Mouse (Mus musculus): ENCODE data around the gene Pak6. TPM values are rescaled to one million over a fixed set of nuclear protein-coding genes. Genes with fewer than 3 reads are reported as not detected.

Pak6 gene
- 4.4 and 6.5 TPM in 2 replicates for polyA plus RNA-seq (2016; fragmentation: Nextera tagmentation; extraction: Ambion mirVana)

DNA sequence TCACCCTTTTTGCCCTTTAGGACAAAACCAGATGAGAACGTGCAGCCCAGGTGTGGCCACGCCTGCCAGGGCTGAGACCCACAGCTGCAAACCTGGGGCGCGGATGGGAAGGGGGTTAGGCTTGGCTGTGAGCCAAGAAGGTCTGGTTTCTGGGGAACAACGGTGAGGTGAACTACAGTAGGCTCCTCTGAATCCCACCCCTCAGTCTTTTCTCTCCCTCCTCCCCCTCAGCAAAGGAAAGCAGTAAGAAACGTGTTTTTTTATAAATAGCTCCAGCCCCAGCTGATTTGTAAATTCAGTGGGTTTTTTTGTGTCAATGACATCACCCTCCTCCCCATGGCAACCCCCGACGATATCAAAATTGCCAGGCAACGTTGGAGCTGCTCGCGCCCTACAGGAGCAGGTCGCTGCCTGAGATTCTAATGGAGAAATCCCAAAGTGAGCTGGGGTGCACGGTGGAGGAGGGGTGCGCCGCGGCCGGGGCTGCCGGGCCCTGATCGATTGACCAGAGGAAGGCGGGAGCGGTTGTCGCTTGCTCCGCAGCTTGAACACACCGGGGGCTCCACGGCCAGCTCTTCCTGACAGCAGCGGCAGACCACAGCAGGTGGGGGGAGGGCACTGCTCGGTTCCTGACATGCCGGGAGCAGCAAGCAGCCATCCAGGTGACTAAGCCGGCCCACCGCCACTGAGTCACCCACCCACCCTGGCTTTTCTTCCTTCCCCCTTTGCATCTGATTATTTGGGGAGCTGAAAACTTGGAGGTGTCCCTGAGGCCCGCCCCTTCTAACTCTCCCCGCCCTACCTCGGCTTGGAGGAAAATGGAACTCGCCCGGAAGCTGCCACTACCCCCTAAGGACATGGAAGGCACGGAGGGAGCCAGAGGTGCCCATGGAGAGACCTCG, at the start of gene Pak6:
Pak6 (plus strand) TSS at position 402 of the 902 bp plus-strand sequence.
- peak within 1 kb of the TSS; percentile 59 for H3K9ac ChIP-seq
- H3K4me1 ChIP-seq, result peaks cover 24% of the 10 kb centered on the region
- H3K4me3 ChIP-seq (replicated peaks), result peak within 1 kb of the TSS; percentile 51
- peak; percentile 54 for ATAC-seq (ENCODE audit: low FRiP score)
- H3K4me2 ChIP-seq, result peak within 1 kb of the TSS; percentile 87
- no peaks in the 10 kb centered on the region for H3K9me3 ChIP-seq
- WGBS, result 1% methylated on average over 37 of the region's 37 CpGs
- peak within 1 kb of the TSS; percentile 19; the same call in 1 of the 2 replicates for H3K27ac ChIP-seq
- no peaks in the 10 kb centered on the region for H3K36me3 ChIP-seq (replicated peaks)
- peaks cover 39% of the 10 kb centered on the region for H3K27me3 ChIP-seq

DNA sequence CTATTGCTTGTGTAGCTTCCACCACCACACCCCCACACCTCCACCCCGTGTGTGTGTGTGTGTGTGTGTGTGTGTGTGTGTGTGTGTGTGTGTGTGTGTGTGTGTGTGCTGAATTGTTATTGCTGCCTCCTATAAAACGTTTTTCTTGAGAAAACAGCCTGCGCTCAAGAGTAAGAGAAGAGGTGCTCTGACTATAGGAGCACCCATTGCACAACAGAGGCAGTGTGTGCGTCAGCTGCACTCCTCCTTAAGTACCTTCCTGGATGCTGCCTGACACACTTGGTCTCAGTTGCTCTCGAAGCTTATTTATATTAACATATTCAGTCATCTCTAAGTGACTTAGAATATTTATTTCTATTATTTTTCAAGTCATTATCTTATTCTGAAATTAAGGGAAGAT, 45.1 kb upstream of the Pak6 start:
- no peak overlapping the region for H3K9ac ChIP-seq
- H3K4me1 ChIP-seq, result no peaks in the 10 kb centered on the region
- no peak overlapping the region for H3K27ac ChIP-seq
- H3K27me3 ChIP-seq, result no peaks in the 10 kb centered on the region
- no peaks in the 10 kb centered on the region for H3K9me3 ChIP-seq
- H3K36me3 ChIP-seq (replicated peaks), result peaks cover 89% of the 10 kb centered on the region
- no peak overlapping the region for H3K4me2 ChIP-seq
- ATAC-seq (ENCODE audit: low FRiP score), result no peak
- no peak overlapping the region for H3K4me3 ChIP-seq (replicated peaks)
- 95% methylated on average over 5 of the region's 5 CpGs for WGBS

DNA sequence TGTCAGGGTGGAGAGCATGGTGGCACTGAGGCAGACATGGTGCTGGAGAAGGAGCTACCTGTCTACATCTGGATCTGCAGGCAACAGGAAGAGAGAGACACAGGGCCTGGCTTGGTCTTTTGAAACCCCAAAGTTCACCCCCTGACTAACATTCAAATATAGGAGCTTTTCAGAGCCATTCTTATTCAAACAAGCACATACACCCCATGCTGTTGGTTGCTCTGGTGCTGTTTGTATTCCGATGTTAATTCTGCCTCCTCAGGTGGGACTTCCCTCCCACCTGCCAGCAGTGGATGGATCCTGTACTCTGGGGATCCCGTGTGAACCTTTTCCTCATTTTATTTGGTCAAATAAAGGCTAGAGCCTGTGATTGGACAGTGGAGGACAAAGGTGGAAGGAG, 43.0 kb upstream of the Pak6 start:
- WGBS, result 83% methylated on average over 2 of the region's 2 CpGs
- Histone ChIP-seq H3K27me3 (no peaks in the 10 kb centered on the region), H3K27ac (no peak overlapping the region), H3K9me3 (no peaks in the 10 kb centered on the region), H3K36me3 (replicated peaks) (peaks cover 85% of the 10 kb centered on the region), H3K4me3 (replicated peaks) (no peak overlapping the region), H3K9ac (no peak overlapping the region), H3K4me1 (no peaks in the 10 kb centered on the region), H3K4me2 (no peak overlapping the region)
- ATAC-seq (ENCODE audit: low FRiP score), result no peak

DNA sequence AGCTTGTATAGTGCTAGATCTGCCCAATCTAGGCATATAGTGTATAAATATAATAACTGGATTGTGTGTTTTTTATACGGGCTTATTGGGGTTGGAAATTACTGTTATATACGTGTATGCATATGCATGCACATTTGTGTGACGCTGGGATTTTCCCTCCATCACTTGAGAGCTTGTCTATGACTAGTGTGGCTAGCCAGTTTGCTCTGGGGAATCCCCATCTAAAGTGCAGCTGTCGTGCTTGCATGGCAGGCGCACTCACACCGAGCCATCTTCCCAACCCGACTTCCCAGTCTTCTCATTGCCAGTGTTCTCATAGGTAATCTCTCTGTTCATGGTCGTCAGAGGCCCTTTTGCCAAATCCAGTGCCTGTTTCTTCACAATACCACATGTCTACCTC, 42.5 kb upstream of the Pak6 start:
- ATAC-seq (ENCODE audit: low FRiP score), result no peak
- WGBS, result 89% methylated on average over 8 of the region's 8 CpGs
- H3K36me3 ChIP-seq (replicated peaks), result peaks cover 81% of the 10 kb centered on the region

DNA sequence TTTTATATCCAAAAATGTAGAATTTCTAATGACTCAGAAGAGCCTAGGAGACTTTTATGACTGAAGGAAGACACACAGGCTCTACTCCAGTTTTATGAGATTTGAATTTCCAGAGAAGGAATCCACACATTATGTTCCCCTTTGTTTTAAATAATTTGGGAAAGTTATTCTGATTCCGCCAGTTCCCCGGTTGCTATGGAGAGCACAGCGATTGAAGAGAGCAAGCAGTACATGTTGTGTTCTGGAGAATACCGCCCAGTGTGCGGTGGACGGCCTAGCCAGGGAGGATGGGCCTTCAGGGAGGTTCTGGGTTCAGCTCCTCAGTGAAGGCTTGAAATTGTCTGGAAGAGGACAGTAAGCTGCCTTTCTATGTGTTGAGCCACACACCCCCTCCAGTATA, 33.8 kb upstream of the Pak6 start:
- WGBS, result 93% methylated on average over 6 of the region's 6 CpGs
- peaks cover 88% of the 10 kb centered on the region for H3K36me3 ChIP-seq (replicated peaks)
- H3K4me2 ChIP-seq, result no peak overlapping the region
- no peaks in the 10 kb centered on the region for H3K4me1 ChIP-seq
- no peaks in the 10 kb centered on the region for H3K9me3 ChIP-seq
- H3K9ac ChIP-seq, result no peak overlapping the region
- no peak overlapping the region for H3K4me3 ChIP-seq (replicated peaks)
- ATAC-seq (ENCODE audit: low FRiP score), result no peak
- no peaks in the 10 kb centered on the region for H3K27me3 ChIP-seq
- H3K27ac ChIP-seq, result no peak overlapping the region

More for the DNA sequence above, 42.5 kb upstream of the Pak6 start:
- Histone ChIP-seq H3K27ac (no peak overlapping the region), H3K27me3 (no peaks in the 10 kb centered on the region), H3K4me3 (replicated peaks) (no peak overlapping the region), H3K9me3 (no peaks in the 10 kb centered on the region), H3K9ac (no peak overlapping the region), H3K4me1 (no peaks in the 10 kb centered on the region), H3K4me2 (no peak overlapping the region)

DNA sequence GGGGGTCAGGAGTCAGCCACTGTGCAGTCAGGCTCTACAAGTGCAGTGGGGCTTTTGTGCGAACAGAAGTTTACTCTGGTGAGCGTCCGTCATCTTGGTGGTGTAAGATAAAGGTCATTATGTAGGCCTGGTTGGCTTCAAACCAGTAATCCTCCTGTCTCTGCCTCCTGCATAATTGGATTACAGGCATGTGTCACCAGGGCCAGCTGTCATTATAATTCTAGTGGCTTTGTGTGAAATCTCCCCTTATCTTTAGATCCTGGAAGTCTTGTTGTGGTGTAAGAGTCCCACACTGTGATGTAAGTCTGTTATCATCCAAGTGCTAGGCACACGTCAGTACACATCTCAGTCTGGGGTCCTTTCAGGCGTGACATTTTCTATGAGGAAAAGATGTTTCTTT, 29.7 kb upstream of the Pak6 start:
- H3K4me1 ChIP-seq, result no peaks in the 10 kb centered on the region
- H3K36me3 ChIP-seq (replicated peaks), result peaks cover 90% of the 10 kb centered on the region
- no peaks in the 10 kb centered on the region for H3K9me3 ChIP-seq
- ATAC-seq (ENCODE audit: low FRiP score), result no peak
- H3K27ac ChIP-seq, result no peak overlapping the region
- WGBS, result 48% methylated on average over 5 of the region's 5 CpGs
- H3K4me3 ChIP-seq (replicated peaks), result no peak overlapping the region
- H3K27me3 ChIP-seq, result no peaks in the 10 kb centered on the region
- no peak overlapping the region for H3K9ac ChIP-seq
- no peak overlapping the region for H3K4me2 ChIP-seq

DNA sequence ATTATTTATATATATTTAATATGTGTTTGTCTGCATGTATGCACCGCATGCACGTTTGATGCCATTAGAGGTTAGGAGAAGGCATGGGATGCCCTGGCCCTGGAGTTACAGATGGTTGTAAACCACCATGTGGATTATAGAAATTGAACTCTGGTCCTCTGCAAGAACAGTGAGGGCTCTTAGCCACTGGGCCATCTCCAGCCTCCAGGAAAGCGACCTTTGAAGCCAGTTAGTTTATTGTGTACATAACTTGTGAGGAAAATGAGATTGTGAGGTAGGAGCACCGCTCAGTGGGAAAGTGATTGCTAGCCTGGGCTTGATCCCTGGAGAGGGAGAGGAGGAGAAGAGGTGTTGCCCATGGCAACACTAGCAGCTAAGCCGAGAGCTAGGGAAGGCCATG, 25.8 kb upstream of the Pak6 start:
- Histone ChIP-seq H3K4me2 (no peak overlapping the region), H3K4me3 (replicated peaks) (no peak overlapping the region), H3K9ac (no peak overlapping the region), H3K27me3 (no peaks in the 10 kb centered on the region), H3K9me3 (no peaks in the 10 kb centered on the region), H3K36me3 (replicated peaks) (peaks cover 91% of the 10 kb centered on the region), H3K27ac (no peak overlapping the region), H3K4me1 (no peaks in the 10 kb centered on the region)
- no peak for ATAC-seq (ENCODE audit: low FRiP score)
- 79% methylated on average over 5 of the region's 5 CpGs for WGBS

DNA sequence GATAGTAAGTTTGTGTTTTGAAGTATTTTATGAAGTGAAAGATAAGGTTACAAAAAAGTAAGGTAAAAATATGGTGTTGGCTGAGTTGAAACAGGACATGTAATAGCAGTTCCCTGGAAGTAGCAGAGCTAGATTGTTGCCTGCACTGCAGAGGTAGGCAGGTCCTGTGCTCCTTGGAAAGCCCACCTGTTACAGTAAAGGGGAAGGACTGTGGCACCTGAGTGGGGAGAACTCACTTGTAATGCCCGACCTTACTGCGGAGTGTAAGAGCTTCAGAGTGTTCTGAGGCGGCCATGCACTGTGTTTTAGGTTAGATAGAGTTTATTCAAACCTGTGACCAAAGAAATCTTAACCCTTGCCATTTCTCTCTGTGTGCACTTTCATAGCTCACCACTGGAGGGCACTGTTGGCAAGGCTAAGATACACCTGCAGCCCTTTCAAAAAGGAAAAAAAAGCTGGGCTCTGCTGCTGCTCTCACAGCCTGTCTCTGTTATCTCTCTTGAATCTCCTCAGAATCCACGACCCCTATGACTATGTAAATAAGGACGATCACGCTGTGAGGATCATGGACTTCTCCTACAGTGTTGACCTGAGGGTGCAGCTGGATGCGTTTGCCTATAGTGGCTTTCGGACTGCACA, 25.1 kb upstream of the Pak6 start:
- no peak overlapping the region for H3K4me2 ChIP-seq
- H3K9me3 ChIP-seq, result no peaks in the 10 kb centered on the region
- no peaks in the 10 kb centered on the region for H3K27me3 ChIP-seq
- peaks cover 91% of the 10 kb centered on the region for H3K36me3 ChIP-seq (replicated peaks)
- peak; percentile 76; the same call in 1 of the 2 replicates for ATAC-seq (ENCODE audit: low FRiP score)
- H3K4me3 ChIP-seq (replicated peaks), result no peak overlapping the region
- no peak overlapping the region for H3K27ac ChIP-seq
- H3K9ac ChIP-seq, result no peak overlapping the region
- WGBS, result 45% methylated on average over 8 of the region's 8 CpGs
- H3K4me1 ChIP-seq, result no peaks in the 10 kb centered on the region

DNA sequence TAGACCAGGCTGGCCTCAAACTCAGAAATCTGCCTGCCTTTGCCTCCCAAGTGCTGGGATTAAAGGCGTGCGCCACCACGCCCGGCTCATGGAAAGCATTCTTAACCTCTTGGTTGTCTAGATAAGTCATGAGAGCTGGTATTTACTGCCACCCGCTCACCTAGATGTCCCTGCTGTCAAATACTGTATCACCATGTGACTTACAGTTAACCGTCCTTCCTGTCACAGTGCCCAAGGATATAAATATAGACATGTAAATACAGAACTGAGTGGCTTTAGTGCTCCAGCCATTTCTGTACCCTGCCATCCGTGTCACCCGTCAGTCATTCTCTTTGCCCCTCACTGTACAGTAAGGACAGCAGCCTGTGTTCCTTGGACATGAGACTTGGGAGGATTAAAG, 24.4 kb upstream of the Pak6 start:
- Histone ChIP-seq H3K9me3 (no peaks in the 10 kb centered on the region), H3K4me3 (replicated peaks) (no peak overlapping the region), H3K9ac (no peak overlapping the region), H3K27me3 (no peaks in the 10 kb centered on the region), H3K4me1 (no peaks in the 10 kb centered on the region), H3K27ac (no peak overlapping the region), H3K4me2 (no peak overlapping the region), H3K36me3 (replicated peaks) (peaks cover 91% of the 10 kb centered on the region)
- no peak for ATAC-seq (ENCODE audit: low FRiP score)
- WGBS, result 93% methylated on average over 8 of the region's 8 CpGs

DNA sequence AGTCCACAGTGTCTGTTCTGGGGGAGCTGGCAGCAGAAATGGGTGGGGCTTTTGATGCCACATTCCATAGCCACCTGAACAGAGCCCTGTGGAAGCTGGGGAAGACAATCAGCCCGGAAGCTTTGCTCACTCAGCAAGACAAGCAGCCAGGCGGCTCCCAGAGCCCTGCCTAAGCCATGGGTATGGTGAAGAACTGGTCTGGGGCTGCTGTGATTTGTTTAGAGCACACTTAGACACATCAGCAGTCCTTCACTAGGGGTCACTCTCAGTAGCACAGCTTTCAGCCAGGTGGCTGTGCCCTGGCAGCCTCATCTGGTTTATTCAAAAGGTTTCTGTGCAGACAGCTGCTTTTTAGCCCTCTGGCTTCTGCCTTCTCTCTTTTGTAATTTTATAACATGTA, 22.0 kb upstream of the Pak6 start:
- peaks cover 85% of the 10 kb centered on the region for H3K36me3 ChIP-seq (replicated peaks)
- no peak overlapping the region for H3K4me2 ChIP-seq
- no peak for ATAC-seq (ENCODE audit: low FRiP score)

DNA sequence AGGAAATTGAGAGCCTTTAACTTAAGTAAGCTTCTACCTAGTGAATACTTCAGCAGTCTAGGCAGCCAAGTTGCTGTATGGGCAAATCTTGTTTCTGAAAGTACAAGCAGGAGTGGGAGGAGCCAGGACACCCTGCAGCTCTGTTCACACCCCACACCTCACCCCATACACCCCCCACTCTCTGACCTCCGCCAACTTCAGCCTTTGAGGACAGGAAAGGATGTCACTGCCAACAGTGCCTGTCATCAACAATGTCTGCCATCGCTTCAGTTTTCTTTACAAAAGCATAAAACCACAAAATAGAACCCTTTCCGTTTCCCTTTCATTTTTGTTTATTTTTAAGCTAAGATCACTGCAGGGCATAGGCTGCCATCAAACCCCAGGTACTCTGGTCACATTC, 20.7 kb upstream of the Pak6 start:
- WGBS, result 89% methylated on average over 3 of the region's 3 CpGs
- Histone ChIP-seq H3K9me3 (peaks cover 4% of the 10 kb centered on the region; the same call in 1 of the 2 replicates), H3K27ac (no peak overlapping the region), H3K27me3 (no peaks in the 10 kb centered on the region), H3K4me3 (replicated peaks) (no peak overlapping the region), H3K36me3 (replicated peaks) (peaks cover 72% of the 10 kb centered on the region), H3K9ac (no peak overlapping the region), H3K4me1 (no peaks in the 10 kb centered on the region), H3K4me2 (no peak overlapping the region)
- no peak for ATAC-seq (ENCODE audit: low FRiP score)

More for the DNA sequence above, 22.0 kb upstream of the Pak6 start:
- Histone ChIP-seq H3K27ac (no peak overlapping the region), H3K9me3 (peaks cover 4% of the 10 kb centered on the region; the same call in 1 of the 2 replicates), H3K4me1 (no peaks in the 10 kb centered on the region), H3K4me3 (replicated peaks) (no peak overlapping the region), H3K9ac (no peak overlapping the region), H3K27me3 (no peaks in the 10 kb centered on the region)
- 58% methylated on average over 2 of the region's 2 CpGs for WGBS

DNA sequence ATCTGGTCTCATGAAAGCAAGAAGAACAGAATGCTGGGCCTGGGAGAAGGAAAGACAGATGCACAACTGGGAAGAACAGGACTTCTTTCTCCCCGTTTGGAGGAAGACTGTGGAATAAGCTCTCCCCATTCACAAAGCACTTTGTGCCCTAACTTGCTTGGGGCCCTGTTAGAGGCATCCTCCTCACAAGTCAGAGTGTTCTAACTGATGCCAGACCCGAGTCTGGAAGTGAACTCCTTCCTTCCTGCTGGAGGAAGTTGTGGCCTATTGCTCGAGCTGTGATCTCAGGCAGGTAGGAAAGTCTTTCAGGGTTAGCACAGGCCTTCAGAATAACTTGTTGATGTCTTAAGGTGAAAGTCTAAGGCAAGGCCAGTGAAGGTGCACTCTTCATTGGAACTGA, 20.2 kb upstream of the Pak6 start:
- Histone ChIP-seq H3K27ac (no peak overlapping the region), H3K9me3 (peaks cover 4% of the 10 kb centered on the region; the same call in 1 of the 2 replicates), H3K36me3 (replicated peaks) (peaks cover 72% of the 10 kb centered on the region), H3K4me3 (replicated peaks) (no peak overlapping the region), H3K4me2 (no peak overlapping the region), H3K4me1 (no peaks in the 10 kb centered on the region), H3K9ac (no peak overlapping the region), H3K27me3 (no peaks in the 10 kb centered on the region)
- 63% methylated on average over 3 of the region's 3 CpGs for WGBS
- ATAC-seq (ENCODE audit: low FRiP score), result no peak

All from forebrain, embryonic 12.5 days (tissue).